Mouse (Mus musculus) heart, adult 8-10 months (tissue): ENCODE measurements around the gene Ago3. TPM values are rescaled to one million over a fixed set of nuclear protein-coding genes. Genes with fewer than 3 reads are reported as not detected.

Experiments used
- DNase-seq: peaks from one replicate; pipeline ENCODE4 v3.0.0; 2022; ENCODE audit warnings: low spot score
- total RNA-seq, 4 experiments: library from RNA; stranded (reverse); gene quantifications; 2 replicates each; pipeline ENCODE4 v1.2.4; 2022

The Ago3 gene
- total RNA-seq, 4 experiments from 2014 or later = 11.1 to 13.5 (median 12.8) TPM

- DNase-seq = no peak
Observed at GRCm38 (mm10) chr4:126423866-126424265, 5.5 kb downstream of the Ago3 start.

- no peak for DNase-seq
Observed at GRCm38 (mm10) chr4:126415707-126416106, 13.6 kb downstream of the Ago3 start.

- no peak for DNase-seq
Observed at GRCm38 (mm10) chr4:126412526-126412925, 16.8 kb downstream of the Ago3 start.

GRCm38 (mm10) chr4:126371497-126371896, 57.9 kb downstream of the Ago3 start:
- DNase-seq = peak; percentile 1

GRCm38 (mm10) chr4:126360069-126360468, 69.3 kb downstream of the Ago3 start:
- DNase-seq = no peak

GRCm38 (mm10) chr4:126343451-126343850, 85.9 kb downstream of the Ago3 start:
- DNase-seq = no peak

GRCm38 (mm10) chr4:126339461-126339860, 89.9 kb downstream of the Ago3 start:
- DNase-seq = no peak

- DNase-seq = no peak
Observed at GRCm38 (mm10) chr4:126332358-126332757, 97.0 kb downstream of the Ago3 start.

- no peak for DNase-seq
Observed at GRCm38 (mm10) chr4:126331751-126332150, 97.6 kb downstream of the Ago3 start.

- DNase-seq = no peak
Observed at GRCm38 (mm10) chr4:126330295-126330694, 99.1 kb downstream of the Ago3 start.

GRCm38 (mm10) chr4:126326036-126326435, 103.3 kb downstream of the Ago3 start:
- DNase-seq = no peak

- no peak for DNase-seq
Observed at GRCm38 (mm10) chr4:126325281-126325861, 104.0 kb downstream of the Ago3 start, which contains the start of gene Tekt2. Tekt2 (minus strand) TSS chr4:126325688.

GRCm38 (mm10) chr4:126324861-126325260, 104.5 kb downstream of the Ago3 start:
- DNase-seq = no peak

GRCm38 (mm10) chr4:126322646-126323045, 106.7 kb downstream of the Ago3 start:
- no peak for DNase-seq

GRCm38 (mm10) chr4:126321854-126322511, 107.4 kb downstream of the Ago3 start:
- DNase-seq = no peak

GRCm38 (mm10) chr4:126321111-126321853, 108.1 kb downstream of the Ago3 start, which contains the start of gene Adprhl2:
Adprhl2 (minus strand) TSS chr4:126321703.
- peak; percentile 97 for DNase-seq

- no peak for DNase-seq
Observed at GRCm38 (mm10) chr4:126319806-126320205, 109.5 kb downstream of the Ago3 start.

GRCm38 (mm10) chr4:126316443-126317040, 112.8 kb downstream of the Ago3 start:
- DNase-seq = no peak

GRCm38 (mm10) chr4:126315931-126316330, 113.4 kb downstream of the Ago3 start:
- DNase-seq = peak; percentile 39

GRCm38 (mm10) chr4:126314393-126314792, 115.0 kb downstream of the Ago3 start:
- no peak for DNase-seq

GRCm38 (mm10) chr4:126313202-126313601, 116.2 kb downstream of the Ago3 start:
- no peak for DNase-seq

- DNase-seq = no peak
Observed at GRCm38 (mm10) chr4:126311566-126312200, 117.7 kb downstream of the Ago3 start.
